Mouse (Mus musculus) lung, adult 2 months (tissue): ENCODE measurements around the gene Homer2.

Source experiments
- CTCF ChIP-seq: fragments of 200-500 bp; IDR thresholded peaks from 2 replicates; pipeline ENCODE4 v1.5.1; 2011; ENCODE audit warnings: mild to moderate bottlenecking, low read length, control low read depth; ENCODE audit not compliant: insufficient read depth
- POLR2A ChIP-seq: fragments of 200-500 bp; IDR thresholded peaks from 2 replicates; pipeline ENCODE4 v1.6.1; 2011; ENCODE audit warnings: low read depth, mild to moderate bottlenecking, control low read depth, low read length, borderline replicate concordance; ENCODE audit errors: extremely low read depth

DNA sequence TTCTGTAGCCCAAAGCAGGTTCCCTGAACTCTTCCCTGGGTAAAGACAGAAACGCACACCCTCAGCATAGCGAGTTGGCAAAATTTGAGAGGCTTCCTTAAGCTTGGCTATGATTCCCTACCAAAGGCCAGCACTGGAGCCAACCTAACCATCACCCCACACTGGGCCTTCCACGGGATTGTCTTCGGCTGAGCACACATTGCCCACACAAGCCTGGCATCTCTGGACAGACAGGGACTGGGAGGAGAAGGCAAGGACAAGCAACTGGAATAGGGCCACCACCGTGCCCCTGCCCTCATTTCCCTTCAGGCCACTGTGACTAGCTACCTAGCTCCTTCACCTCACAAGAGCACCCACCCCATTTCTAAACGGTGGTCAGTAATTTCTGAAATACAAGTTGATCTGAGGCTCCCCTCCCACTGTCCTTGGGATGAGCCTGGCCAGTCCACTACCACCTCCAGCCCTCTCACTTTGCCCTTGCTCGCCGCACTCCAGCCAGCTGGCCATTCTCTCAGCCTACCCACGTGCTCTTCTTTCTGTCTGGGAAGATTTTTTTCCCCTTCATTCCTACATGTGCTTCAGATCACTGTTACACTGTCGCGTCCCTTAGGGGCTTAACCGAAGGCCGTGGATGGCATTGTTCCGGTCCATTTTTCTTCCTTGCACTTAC, at the start of gene Homer2:
- no peak for TF ChIP-seq POLR2A
- no peak for TF ChIP-seq CTCF
